Mouse (Mus musculus): Measurements from ENCODE around the gene Pcp4l1. TPM values are rescaled to one million over a fixed set of nuclear protein-coding genes. Genes with fewer than 3 reads are reported as not detected.

Pcp4l1 gene
- total RNA-seq, 2 experiments from 2014 or later = 1.7 TPM; not detected in 1

GRCm38 (mm10) chr1:171192283-171192682, 3.8 kb downstream of the Pcp4l1 start:
- ATAC-seq (replicated peaks; ENCODE audit: low FRiP score, poor library complexity, severe bottlenecking) = no peak

GRCm38 (mm10) chr1:171190832-171191231, 5.2 kb downstream of the Pcp4l1 start:
- no peak for ATAC-seq (replicated peaks; ENCODE audit: low FRiP score, poor library complexity, severe bottlenecking)

GRCm38 (mm10) chr1:171189476-171190114, 6.5 kb downstream of the Pcp4l1 start:
- ATAC-seq (replicated peaks; ENCODE audit: low FRiP score, poor library complexity, severe bottlenecking) = no peak

DNA sequence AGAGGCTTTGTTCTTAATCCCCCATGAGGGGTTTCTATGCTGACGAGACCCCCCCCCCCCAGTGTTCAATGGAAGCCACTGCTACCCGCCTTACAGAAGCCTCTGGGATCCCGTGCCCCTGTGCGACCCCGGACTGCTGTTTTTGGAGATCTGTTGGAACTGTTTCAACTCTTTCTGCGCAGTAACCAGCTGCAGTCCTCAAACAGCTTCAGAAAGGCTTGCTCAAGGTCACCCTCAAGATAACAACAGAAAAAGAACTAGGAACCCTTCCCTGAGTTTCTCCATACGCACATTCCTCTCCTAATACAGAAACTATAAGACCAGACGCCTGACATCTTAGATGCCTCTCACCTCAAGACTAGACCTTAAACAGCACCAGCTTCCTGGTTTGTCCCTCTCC, 7.0 kb downstream of the Pcp4l1 start:
- no peak for ATAC-seq (replicated peaks; ENCODE audit: low FRiP score, poor library complexity, severe bottlenecking)

DNA sequence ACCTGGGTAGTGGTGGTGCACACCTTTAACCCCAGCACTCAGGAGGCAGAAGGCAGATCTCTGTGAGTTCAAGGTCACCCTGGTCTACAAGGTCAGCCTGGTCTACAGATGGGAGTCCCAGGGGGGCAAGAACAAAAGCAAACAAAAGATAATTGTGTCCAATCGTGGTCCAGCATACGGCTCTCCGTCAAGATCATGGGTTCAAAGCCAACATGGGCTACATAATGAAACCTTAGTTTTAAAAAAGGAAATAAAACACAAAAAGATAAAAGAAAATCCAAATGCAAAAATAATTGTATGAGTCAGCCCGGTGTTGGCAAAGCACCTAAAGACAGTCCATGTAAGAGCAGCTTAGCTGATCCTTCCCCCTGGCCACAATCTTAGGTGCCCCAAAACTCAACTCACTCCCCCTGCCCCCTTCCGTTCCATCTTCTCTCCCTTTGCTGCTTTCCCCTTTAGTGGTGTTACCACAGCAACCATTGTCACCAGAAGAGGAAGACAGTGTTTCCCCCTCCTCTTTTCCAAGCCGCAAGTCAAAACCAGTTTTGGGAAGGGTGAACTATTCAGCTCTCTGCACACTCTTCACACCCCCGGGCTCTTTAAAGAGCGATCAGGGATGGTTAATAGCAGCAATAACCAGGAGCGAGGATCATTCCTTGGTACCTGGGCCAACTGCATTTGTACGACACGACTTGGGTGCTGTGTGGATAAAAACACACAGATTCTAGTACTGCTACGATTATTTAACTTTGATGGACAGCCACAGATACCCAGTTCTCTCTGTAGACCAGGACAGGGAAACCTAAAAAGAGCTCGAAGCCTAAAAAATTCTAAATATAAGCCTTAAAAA, 8.0 kb downstream of the Pcp4l1 start:
- ATAC-seq (replicated peaks; ENCODE audit: low FRiP score, poor library complexity, severe bottlenecking) = no peak

- ATAC-seq (replicated peaks; ENCODE audit: low FRiP score, poor library complexity, severe bottlenecking) = no peak
These were observed 10.4 kb downstream of the Pcp4l1 start for GRCm38 (mm10) chr1:171185655-171186054.

DNA sequence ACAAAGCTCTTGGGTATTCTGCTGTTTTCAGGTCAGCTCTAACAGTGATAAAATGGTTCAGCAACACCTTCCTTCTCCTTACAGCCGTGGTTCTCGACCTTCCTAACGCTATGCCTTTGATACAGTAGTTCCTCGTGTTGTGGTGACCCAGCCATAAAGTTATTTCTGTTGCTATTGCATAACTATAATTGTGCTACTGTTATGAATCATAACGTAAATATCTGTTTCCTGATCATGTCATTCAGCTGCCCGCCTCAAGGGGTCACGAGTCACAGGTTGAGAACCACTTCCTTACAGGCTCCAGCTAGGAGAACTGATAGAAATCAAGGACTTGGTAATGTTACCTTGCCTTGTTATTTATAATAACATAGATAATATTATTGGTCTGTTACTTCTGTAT, 11.8 kb downstream of the Pcp4l1 start:
- ATAC-seq (replicated peaks; ENCODE audit: low FRiP score, poor library complexity, severe bottlenecking) = no peak

DNA sequence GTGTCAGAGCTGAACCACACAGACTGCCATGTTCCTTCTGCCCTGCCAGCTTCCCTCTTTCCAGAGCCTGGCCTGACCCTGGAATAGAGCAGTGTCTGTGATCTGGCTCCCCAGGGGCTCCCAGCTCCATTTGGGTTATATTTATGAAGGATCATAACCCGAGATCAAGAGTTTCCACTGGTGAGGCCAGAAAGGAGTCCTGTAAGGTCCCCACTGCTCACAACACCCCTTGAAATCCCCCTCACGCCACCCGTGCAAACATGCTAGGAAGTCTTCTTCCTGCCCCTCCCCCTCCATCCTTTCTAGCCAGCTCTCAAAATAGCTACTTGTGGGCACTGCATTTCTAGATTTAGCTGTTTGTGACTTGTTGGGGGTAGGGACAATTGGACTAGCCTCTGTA, 12.4 kb downstream of the Pcp4l1 start:
- ATAC-seq (replicated peaks; ENCODE audit: low FRiP score, poor library complexity, severe bottlenecking) = no peak

DNA sequence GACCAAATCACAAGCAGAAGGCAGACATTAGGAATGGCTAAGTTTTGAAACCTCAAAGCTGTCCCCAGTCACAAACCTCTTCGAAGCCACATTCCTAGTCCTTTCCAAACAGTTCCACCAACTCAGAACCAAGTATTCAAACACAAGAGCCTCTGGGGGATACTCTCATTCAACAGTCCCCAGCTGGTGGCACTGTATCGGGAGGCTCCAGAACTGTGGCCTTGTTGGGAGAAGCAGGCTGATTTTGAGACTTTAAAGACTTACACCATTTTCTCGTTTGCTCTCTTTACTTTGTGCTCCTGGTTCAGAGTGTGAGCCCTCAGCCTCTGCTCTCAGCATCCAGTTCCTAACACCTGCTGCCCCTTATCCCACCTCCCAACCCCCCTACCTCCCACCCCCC, 13.0 kb downstream of the Pcp4l1 start:
- no peak for ATAC-seq (replicated peaks; ENCODE audit: low FRiP score, poor library complexity, severe bottlenecking)

GRCm38 (mm10) chr1:171179487-171180171, 16.4 kb downstream of the Pcp4l1 start:
- ATAC-seq (replicated peaks; ENCODE audit: low FRiP score, poor library complexity, severe bottlenecking) = no peak

- no peak for ATAC-seq (replicated peaks; ENCODE audit: low FRiP score, poor library complexity, severe bottlenecking)
These were observed 23.3 kb downstream of the Pcp4l1 start for GRCm38 (mm10) chr1:171172779-171173178.

DNA sequence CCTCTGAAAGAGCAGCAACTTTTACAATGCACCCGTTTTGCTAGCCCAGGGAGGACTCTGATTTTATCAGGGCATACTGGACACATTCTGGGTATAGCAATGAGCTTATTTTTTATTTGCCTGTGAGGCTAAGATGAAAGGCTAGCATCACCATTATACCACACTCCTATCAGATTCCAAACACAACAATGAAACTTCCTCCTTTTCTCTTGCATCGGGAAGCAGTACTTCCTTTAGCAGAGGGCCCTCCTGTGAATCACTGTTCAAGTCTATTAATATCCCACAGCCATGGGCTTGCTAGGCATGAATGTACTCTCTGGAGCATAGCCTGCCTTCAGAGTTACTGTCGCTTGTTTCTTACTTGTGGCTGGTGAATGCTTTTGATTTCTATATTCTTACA, 24.9 kb downstream of the Pcp4l1 start:
- no peak for ATAC-seq (replicated peaks; ENCODE audit: low FRiP score, poor library complexity, severe bottlenecking)

GRCm38 (mm10) chr1:171169913-171170312, 26.2 kb downstream of the Pcp4l1 start:
- ATAC-seq (replicated peaks; ENCODE audit: low FRiP score, poor library complexity, severe bottlenecking) = no peak

DNA sequence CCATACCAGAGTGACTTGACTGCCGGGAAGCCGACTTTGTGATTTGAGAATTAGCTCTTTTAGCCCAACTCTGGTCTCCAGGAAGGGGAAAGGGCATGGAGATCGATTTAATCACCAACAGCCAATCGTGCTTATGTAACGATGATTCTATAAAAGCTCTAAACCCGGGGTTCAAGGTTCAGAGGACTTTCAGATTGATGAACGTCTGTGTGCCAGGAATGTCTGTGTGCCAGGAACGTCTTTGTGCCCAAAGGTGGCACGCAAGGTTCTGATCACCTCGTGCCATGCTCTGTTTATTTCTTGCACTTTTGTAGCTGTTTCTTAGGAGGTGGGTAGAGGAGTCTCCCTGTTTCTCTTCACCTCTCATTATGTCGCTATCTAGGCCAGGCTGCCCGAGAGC, 27.2 kb downstream of the Pcp4l1 start:
- ATAC-seq (replicated peaks; ENCODE audit: low FRiP score, poor library complexity, severe bottlenecking) = no peak

DNA sequence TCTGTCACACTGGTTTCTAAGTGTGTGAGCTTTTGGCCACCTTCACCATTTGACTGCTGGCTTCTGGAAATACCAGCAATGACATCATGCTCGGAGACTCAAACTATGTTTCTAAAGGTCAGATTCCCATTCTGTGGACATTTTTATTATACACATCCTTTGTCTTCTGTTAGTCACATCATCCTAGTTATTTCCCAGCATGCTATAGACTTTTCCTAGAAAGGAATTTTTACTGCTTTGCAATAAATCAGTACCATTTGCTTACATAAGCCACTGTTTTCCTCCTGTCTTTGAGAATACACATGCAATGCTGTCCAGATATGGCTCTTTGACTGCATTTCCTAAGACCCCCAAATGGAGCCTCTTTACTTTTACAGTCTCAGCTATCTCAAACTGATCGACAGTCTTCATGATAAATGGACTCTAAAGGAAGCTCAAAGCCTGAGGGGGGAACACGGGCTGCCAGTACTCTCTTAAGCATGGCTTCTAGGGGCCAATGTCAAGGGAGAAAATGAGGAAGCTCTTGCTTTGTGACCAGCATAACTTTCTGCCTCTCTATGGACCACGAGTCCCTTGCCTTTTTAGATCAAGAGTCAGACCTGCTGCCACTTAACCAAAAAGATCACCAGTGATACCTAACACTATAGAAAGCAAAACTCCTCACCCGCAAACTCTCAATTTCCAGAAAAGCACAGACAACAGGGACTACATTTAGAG, 30.3 kb downstream of the Pcp4l1 start:
- ATAC-seq (replicated peaks; ENCODE audit: low FRiP score, poor library complexity, severe bottlenecking) = no peak

- no peak for ATAC-seq (replicated peaks; ENCODE audit: low FRiP score, poor library complexity, severe bottlenecking)
These were observed 31.8 kb downstream of the Pcp4l1 start for GRCm38 (mm10) chr1:171164258-171164657.

- ATAC-seq (replicated peaks; ENCODE audit: low FRiP score, poor library complexity, severe bottlenecking) = no peak
These were observed 33.5 kb downstream of the Pcp4l1 start for GRCm38 (mm10) chr1:171162526-171162925.

- no peak; the same call in 1 of the 2 replicates for ATAC-seq (replicated peaks; ENCODE audit: low FRiP score, poor library complexity, severe bottlenecking)
These were observed 36.5 kb downstream of the Pcp4l1 start for GRCm38 (mm10) chr1:171159485-171159975.

GRCm38 (mm10) chr1:171157965-171158364, 38.1 kb downstream of the Pcp4l1 start:
- ATAC-seq (replicated peaks; ENCODE audit: low FRiP score, poor library complexity, severe bottlenecking) = no peak

GRCm38 (mm10) chr1:171156644-171157043, 39.4 kb downstream of the Pcp4l1 start:
- ATAC-seq (replicated peaks; ENCODE audit: low FRiP score, poor library complexity, severe bottlenecking) = no peak

Data from erythroid progenitor cell, adult 5-6 weeks (primary cell).